Mouse (Mus musculus) embryo, embryonic 11 days (tissue): ENCODE data around the gene Nde1.
"Not testable (repeated sequence)": the region's sequence is repeated elsewhere in the genome, so short reads cannot be mapped to it uniquely, and the experiment has no call there.

Experiments used
- DNase-seq: peaks from one replicate; pipeline ENCODE4 v3.0.0-alpha.2; 2015

Nde1 gene

GRCm38 (mm10) chr16:14162988-14163416 lies at the start of gene Nde1, which contains the start of gene Marf1:
Gene Nde1, plus strand, starts transcription at chr16:14163275.
Gene Marf1, minus strand, starts transcription at chr16:14163351.
- DNase-seq = peak; percentile 98

GRCm38 (mm10) chr16:14117299-14117698 lies 45.8 kb upstream of the Nde1 start:
- DNase-seq = no peak

GRCm38 (mm10) chr16:14120941-14121340 lies 42.1 kb upstream of the Nde1 start:
- DNase-seq = no peak

- DNase-seq = no peak
Observed at GRCm38 (mm10) chr16:14121563-14121962, 41.5 kb upstream of the Nde1 start.

- DNase-seq = no peak
Observed at GRCm38 (mm10) chr16:14122586-14122985, 40.5 kb upstream of the Nde1 start.

GRCm38 (mm10) chr16:14123901-14124300 lies 39.2 kb upstream of the Nde1 start:
- DNase-seq = no peak

GRCm38 (mm10) chr16:14124709-14125108 lies 38.4 kb upstream of the Nde1 start:
- no peak for DNase-seq

- no peak for DNase-seq
Observed at GRCm38 (mm10) chr16:14125253-14125652, 37.8 kb upstream of the Nde1 start.

GRCm38 (mm10) chr16:14128977-14129376 lies 34.1 kb upstream of the Nde1 start:
- DNase-seq = no peak

GRCm38 (mm10) chr16:14130796-14131195 lies 32.3 kb upstream of the Nde1 start:
- DNase-seq = no peak

GRCm38 (mm10) chr16:14131376-14131775 lies 31.7 kb upstream of the Nde1 start:
- peak; percentile 1 for DNase-seq

- no peak for DNase-seq
Observed at GRCm38 (mm10) chr16:14131838-14132237, 31.2 kb upstream of the Nde1 start.

GRCm38 (mm10) chr16:14135014-14135413 lies 28.1 kb upstream of the Nde1 start:
- DNase-seq = no peak

- DNase-seq = no peak
Observed at GRCm38 (mm10) chr16:14137976-14138561, 25.0 kb upstream of the Nde1 start.

GRCm38 (mm10) chr16:14139106-14139505 lies 24.0 kb upstream of the Nde1 start:
- no peak for DNase-seq

GRCm38 (mm10) chr16:14143298-14143697 lies 19.8 kb upstream of the Nde1 start:
- no peak for DNase-seq

- no peak for DNase-seq
Observed at GRCm38 (mm10) chr16:14147712-14148111, 15.4 kb upstream of the Nde1 start.

- DNase-seq = no peak
Observed at GRCm38 (mm10) chr16:14151718-14152117, 11.4 kb upstream of the Nde1 start.

GRCm38 (mm10) chr16:14155638-14156037 lies 7.4 kb upstream of the Nde1 start:
- not testable (repeated sequence) for DNase-seq

- DNase-seq = no peak
Observed at GRCm38 (mm10) chr16:14156312-14156711, 6.8 kb upstream of the Nde1 start.

- DNase-seq = no peak
Observed at GRCm38 (mm10) chr16:14158536-14158935, 4.5 kb upstream of the Nde1 start.

- peak; percentile 99 for DNase-seq
Observed at GRCm38 (mm10) chr16:14158936-14159745, 3.9 kb upstream of the Nde1 start.

GRCm38 (mm10) chr16:14159746-14160131 lies 3.3 kb upstream of the Nde1 start:
- DNase-seq = peak; percentile 87

GRCm38 (mm10) chr16:14160941-14161340 lies 2.1 kb upstream of the Nde1 start:
- DNase-seq = no peak
